Mouse (Mus musculus): ENCODE data around the gene Hist1h4d. TPM values are rescaled to one million over a fixed set of nuclear protein-coding genes. Genes with fewer than 3 reads are reported as not detected.
A peak's percentile ranks its signal among the peaks of the same experiment; 100 is the strongest.
"Not testable (repeated sequence)": the region's sequence is repeated elsewhere in the genome, so short reads cannot be mapped to it uniquely, and the experiment has no call there.

Gene Hist1h4d
- polyA plus RNA-seq, 2 experiments, result 8.6 to 152 TPM

DNA sequence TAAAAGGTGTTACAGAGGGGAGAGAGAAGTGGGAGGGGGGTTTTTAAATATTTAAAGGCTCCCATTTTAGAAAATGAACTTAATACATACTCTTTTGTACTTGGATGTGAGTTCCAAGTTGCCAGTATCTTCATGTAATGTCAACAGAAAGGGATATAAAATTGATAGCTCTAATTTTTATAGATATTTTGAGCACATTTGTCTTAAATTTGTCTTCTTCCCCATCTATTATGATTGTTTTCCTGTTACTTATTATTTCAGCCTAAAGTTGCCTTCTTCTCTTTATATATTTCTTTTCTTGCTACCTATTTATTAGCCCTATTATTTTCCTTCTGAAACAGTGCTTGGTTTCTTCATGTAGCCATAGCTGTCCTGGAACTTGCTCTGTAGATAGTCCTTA lies 28.4 kb upstream of the Hist1h4d start, which contains the start of gene Hist1h1d:
Gene Hist1h1d, plus strand, starts transcription at position 301 of the 400 bp plus-strand sequence.
- H3K4me2 ChIP-seq (ENCODE audit: low read depth), result peak within 1 kb of the TSS; percentile 79
- DNase-seq (ENCODE audit: low read depth in 3 of 3, low spot score in 3 of 3), result no peak
- H3K36me3 ChIP-seq (replicated peaks; ENCODE audit: control insufficient read depth, insufficient read depth, low read depth), result no peaks in the 10 kb centered on the region
- no peaks in the 10 kb centered on the region for H3K9me3 ChIP-seq (ENCODE audit: control insufficient read depth, low read length)
- H3K4me3 ChIP-seq (ENCODE audit: insufficient read depth in 1 of 2, low read depth in 2 of 2, low read length in 2 of 2), result no peak within 1 kb of the TSS
- no peak for TF ChIP-seq CTCF (IDR thresholded peaks at IDR 0.05; ENCODE audit: low read depth)
- no peaks in the 10 kb centered on the region for H3K27me3 ChIP-seq (ENCODE audit: control insufficient read depth, insufficient read depth, low read length)
- peaks cover 20 to 31% of the 10 kb centered on the region in 2 experiments for H3K4me1 ChIP-seq (replicated peaks; ENCODE audit: control insufficient read depth in 2 of 2, insufficient read depth in 2 of 2, low read length in 1 of 2)
- peak within 1 kb of the TSS; percentile 92 for H3K9ac ChIP-seq (replicated peaks)
- ATAC-seq (ENCODE audit: insufficient read depth), result no peak
- peak within 1 kb of the TSS; percentile 98 for H3K27ac ChIP-seq

DNA sequence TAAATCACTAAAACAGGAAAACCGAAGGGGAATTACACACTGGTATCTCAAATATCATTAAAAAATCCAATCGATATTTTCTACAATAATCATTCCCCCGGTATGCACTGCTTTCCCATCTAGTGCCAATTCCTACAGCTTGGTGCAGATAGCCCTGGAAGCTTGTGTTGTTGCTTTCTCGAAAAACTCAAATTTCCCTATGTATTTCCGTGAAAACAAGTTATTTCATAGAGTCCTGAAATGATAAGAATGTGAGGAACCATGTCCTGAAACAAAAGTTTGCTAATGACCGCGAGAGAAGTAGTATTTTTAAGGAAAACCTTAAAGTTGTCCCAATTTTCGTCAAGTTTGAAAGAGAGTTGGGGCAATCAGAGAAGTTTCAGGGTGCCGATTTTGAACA lies 27.0 kb upstream of the Hist1h4d start:
- no peaks in the 10 kb centered on the region for H3K36me3 ChIP-seq (replicated peaks; ENCODE audit: control insufficient read depth, insufficient read depth, low read depth)
- DNase-seq (ENCODE audit: low read depth in 3 of 3, low spot score in 3 of 3) (no peak), ATAC-seq (ENCODE audit: insufficient read depth) (no peak)
- H3K4me1 ChIP-seq (replicated peaks; ENCODE audit: control insufficient read depth in 2 of 2, insufficient read depth in 2 of 2, low read length in 1 of 2), result peaks cover 19 to 28% of the 10 kb centered on the region in 2 experiments
- H3K9me3 ChIP-seq (ENCODE audit: control insufficient read depth, low read length), result no peaks in the 10 kb centered on the region
- peak overlapping the region; percentile 92 for H3K9ac ChIP-seq (replicated peaks)
- WGBS (ENCODE audit: insufficient replicate concordance), result 13% methylated on average over 9 of the region's 9 CpGs
- H3K4me2 ChIP-seq (ENCODE audit: low read depth), result peak overlapping the region; percentile 79
- H3K27me3 ChIP-seq (ENCODE audit: control insufficient read depth, insufficient read depth, low read length), result no peaks in the 10 kb centered on the region
- TF ChIP-seq CTCF (IDR thresholded peaks at IDR 0.05; ENCODE audit: low read depth) (no peak), EP300 (IDR thresholded peaks at IDR 0.05; ENCODE audit: low read depth) (no peak)
- H3K27ac ChIP-seq, result peak overlapping the region; percentile 95
- H3K4me3 ChIP-seq (ENCODE audit: insufficient read depth in 1 of 2, low read depth in 2 of 2, low read length in 2 of 2), result peak overlapping the region in 1 of 2 experiments; percentile 63; a peak in 2 of 4 replicates

DNA sequence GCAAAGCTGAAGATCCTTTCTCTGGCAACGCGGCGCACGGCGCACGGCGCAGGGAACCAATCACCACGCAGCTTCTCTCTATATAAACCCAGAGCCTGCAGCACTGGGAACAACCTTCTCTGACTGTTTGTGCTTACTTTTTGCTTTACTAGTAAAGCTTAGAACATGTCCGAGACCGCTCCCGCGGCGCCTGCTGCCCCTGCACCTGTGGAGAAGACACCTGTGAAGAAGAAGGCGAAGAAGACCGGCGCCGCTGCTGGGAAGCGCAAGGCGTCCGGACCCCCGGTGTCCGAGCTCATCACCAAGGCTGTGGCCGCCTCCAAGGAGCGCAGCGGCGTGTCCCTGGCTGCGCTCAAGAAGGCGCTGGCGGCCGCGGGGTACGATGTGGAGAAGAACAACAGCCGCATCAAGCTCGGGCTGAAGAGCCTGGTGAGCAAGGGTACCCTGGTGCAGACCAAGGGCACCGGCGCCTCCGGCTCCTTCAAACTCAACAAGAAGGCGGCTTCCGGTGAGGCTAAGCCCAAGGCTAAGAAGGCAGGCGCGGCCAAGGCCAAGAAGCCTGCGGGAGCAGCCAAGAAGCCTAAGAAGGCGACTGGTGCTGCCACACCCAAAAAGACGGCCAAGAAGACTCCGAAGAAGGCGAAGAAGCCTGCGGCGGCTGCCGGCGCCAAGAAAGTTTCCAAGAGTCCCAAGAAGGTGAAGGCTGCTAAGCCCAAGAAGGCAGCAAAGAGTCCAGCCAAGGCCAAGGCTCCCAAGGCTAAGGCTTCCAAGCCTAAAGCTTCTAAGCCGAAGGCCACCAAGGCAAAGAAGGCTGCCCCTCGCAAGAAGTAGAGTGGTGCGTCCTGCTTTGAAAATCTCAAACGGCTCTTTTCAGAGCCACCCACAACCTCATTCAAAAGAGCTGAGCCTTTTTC lies 26.2 kb upstream of the Hist1h4d start:
- under 1% methylated on average over 54 of the region's 54 CpGs for WGBS (ENCODE audit: insufficient replicate concordance)
- TF ChIP-seq EP300 (IDR thresholded peaks at IDR 0.05; ENCODE audit: low read depth) (peak; percentile 79), CTCF (IDR thresholded peaks at IDR 0.05; ENCODE audit: low read depth) (no peak)
- Histone ChIP-seq H3K4me3 (ENCODE audit: insufficient read depth in 1 of 2, low read depth in 2 of 2, low read length in 2 of 2) (peak overlapping the region; percentile 63 to 83), H3K9me3 (ENCODE audit: control insufficient read depth, low read length) (no peaks in the 10 kb centered on the region), H3K27me3 (ENCODE audit: control insufficient read depth, insufficient read depth, low read length) (no peaks in the 10 kb centered on the region), H3K4me2 (ENCODE audit: low read depth) (peak overlapping the region; percentile 79), H3K36me3 (replicated peaks; ENCODE audit: control insufficient read depth, insufficient read depth, low read depth) (no peaks in the 10 kb centered on the region), H3K27ac (peak overlapping the region; percentile 95), H3K4me1 (replicated peaks; ENCODE audit: control insufficient read depth in 2 of 2, insufficient read depth in 2 of 2, low read length in 1 of 2) (peaks cover 16 to 28% of the 10 kb centered on the region in 2 experiments), H3K9ac (replicated peaks) (peak overlapping the region; percentile 92)
- DNase-seq (ENCODE audit: low read depth in 3 of 3, low spot score in 3 of 3) (peak; percentile 86 to 91 (median 87)), ATAC-seq (ENCODE audit: insufficient read depth) (peak; percentile 72)

DNA sequence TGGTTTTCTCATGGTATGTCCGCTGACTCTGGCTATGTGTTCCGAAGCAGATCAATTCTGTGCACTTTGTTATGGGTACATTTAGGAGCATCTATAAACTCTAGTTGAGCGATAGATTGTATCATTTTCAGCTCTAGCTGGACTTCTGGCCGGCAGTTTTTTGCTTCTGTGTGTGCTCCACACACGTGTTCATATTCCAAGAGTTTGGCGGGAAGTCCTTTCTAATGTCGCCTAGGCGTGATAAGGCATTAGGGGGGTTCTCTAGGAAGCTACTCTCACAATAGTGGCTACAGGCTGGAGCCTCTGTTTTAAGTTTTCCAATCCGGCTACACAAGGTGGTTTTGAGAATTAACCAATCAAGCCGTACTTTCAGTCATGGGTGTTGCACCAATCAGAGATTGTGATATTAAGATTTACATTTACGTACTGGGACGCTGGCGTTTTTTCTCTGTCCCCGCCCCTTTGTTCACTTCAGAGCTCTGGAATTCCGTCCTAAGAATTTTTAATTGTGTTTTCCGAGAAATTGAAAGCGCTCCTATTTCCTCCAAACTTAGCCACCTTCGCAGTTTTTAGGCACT lies 25.5 kb upstream of the Hist1h4d start:
- ATAC-seq (ENCODE audit: insufficient read depth), result peak; percentile 51
- TF ChIP-seq EP300 (IDR thresholded peaks at IDR 0.05; ENCODE audit: low read depth) (no peak; the same call in 1 of the 2 replicates), CTCF (IDR thresholded peaks at IDR 0.05; ENCODE audit: low read depth) (no peak)

DNA sequence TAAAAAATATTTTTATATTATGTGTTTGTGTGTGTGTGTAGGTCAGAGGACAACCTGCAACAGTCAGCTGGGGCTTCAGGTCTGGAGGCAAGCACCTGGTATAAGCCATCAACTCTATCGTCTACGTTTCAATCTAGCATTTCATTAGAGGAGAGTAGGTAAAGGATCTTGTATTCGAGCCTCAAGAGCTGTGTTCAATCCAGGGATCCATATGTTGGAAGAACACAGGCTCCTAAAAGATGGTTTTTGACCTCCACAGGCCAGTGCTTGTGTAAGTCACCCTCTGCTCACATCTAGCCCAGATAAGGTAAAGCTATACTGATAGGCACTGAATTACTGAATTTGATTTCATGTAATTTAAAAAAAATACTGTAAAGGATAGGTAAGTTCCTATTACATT lies 24.5 kb upstream of the Hist1h4d start:
- no peak for TF ChIP-seq CTCF (IDR thresholded peaks at IDR 0.05; ENCODE audit: low read depth)
- no peak for TF ChIP-seq EP300 (IDR thresholded peaks at IDR 0.05; ENCODE audit: low read depth)
- DNase-seq (ENCODE audit: low read depth in 3 of 3, low spot score in 3 of 3) (no peak), ATAC-seq (ENCODE audit: insufficient read depth) (no peak)
- Histone ChIP-seq H3K27me3 (ENCODE audit: control insufficient read depth, insufficient read depth, low read length) (no peaks in the 10 kb centered on the region), H3K27ac (peak overlapping the region; percentile 95), H3K9me3 (ENCODE audit: control insufficient read depth, low read length) (no peaks in the 10 kb centered on the region), H3K9ac (replicated peaks) (peak overlapping the region; percentile 92), H3K4me1 (replicated peaks; ENCODE audit: control insufficient read depth in 2 of 2, insufficient read depth in 2 of 2, low read length in 1 of 2) (peaks cover 20 to 24% of the 10 kb centered on the region in 2 experiments), H3K4me3 (ENCODE audit: insufficient read depth in 1 of 2, low read depth in 2 of 2, low read length in 2 of 2) (peak overlapping the region; percentile 54 to 63), H3K36me3 (replicated peaks; ENCODE audit: control insufficient read depth, insufficient read depth, low read depth) (no peaks in the 10 kb centered on the region), H3K4me2 (ENCODE audit: low read depth) (peak overlapping the region; percentile 79)
- WGBS (ENCODE audit: insufficient replicate concordance), result 63% methylated on average over 3 of the region's 3 CpGs

More for the DNA sequence above, 25.5 kb upstream of the Hist1h4d start:
- H3K4me3 ChIP-seq (ENCODE audit: insufficient read depth in 1 of 2, low read depth in 2 of 2, low read length in 2 of 2), result peak overlapping the region; percentile 63 to 83
- peak overlapping the region; percentile 79 for H3K4me2 ChIP-seq (ENCODE audit: low read depth)
- under 1% methylated on average over 18 of the region's 18 CpGs for WGBS (ENCODE audit: insufficient replicate concordance)
- H3K27me3 ChIP-seq (ENCODE audit: control insufficient read depth, insufficient read depth, low read length), result no peaks in the 10 kb centered on the region
- peak; percentile 86 to 94 (median 88) for DNase-seq (ENCODE audit: low read depth in 3 of 3, low spot score in 3 of 3)
- H3K9ac ChIP-seq (replicated peaks), result peak overlapping the region; percentile 92
- no peaks in the 10 kb centered on the region for H3K9me3 ChIP-seq (ENCODE audit: control insufficient read depth, low read length)
- H3K27ac ChIP-seq, result peak overlapping the region; percentile 95
- H3K4me1 ChIP-seq (replicated peaks; ENCODE audit: control insufficient read depth in 2 of 2, insufficient read depth in 2 of 2, low read length in 1 of 2), result peaks cover 21 to 27% of the 10 kb centered on the region in 2 experiments
- no peaks in the 10 kb centered on the region for H3K36me3 ChIP-seq (replicated peaks; ENCODE audit: control insufficient read depth, insufficient read depth, low read depth)

DNA sequence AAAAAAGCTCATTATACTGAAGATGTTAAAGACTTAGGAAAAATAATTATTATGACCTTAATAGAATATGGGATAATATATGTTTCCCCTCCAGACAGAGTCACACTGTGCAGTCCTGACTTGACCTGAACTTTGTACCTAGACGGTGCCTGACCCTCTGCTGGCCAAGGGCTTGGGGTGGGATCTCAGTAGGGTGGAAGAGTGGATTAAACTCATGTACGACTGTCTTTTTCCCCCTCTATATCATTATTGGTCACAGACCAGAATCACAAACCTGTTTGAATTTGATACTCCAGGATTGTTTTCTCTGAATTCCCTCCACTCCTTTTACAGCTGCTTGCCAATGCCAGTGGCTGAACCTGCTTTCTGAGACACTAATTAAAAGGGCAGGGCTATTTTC lies 20.7 kb upstream of the Hist1h4d start:
- Histone ChIP-seq H3K9ac (replicated peaks) (peak overlapping the region; percentile 62), H3K4me1 (replicated peaks; ENCODE audit: control insufficient read depth in 2 of 2, insufficient read depth in 2 of 2, low read length in 1 of 2) (peaks cover 24 to 27% of the 10 kb centered on the region in 2 experiments), H3K4me3 (ENCODE audit: insufficient read depth in 1 of 2, low read depth in 2 of 2, low read length in 2 of 2) (peak overlapping the region; percentile 32 to 38; a peak in 3 of 4 replicates), H3K4me2 (ENCODE audit: low read depth) (peak overlapping the region; percentile 66), H3K27ac (peak overlapping the region; percentile 89)
- H3K9me3 ChIP-seq (ENCODE audit: control insufficient read depth, low read length); H3K27me3 ChIP-seq (ENCODE audit: control insufficient read depth, insufficient read depth, low read length); ATAC-seq (ENCODE audit: insufficient read depth); DNase-seq (ENCODE audit: low read depth in 3 of 3, low spot score in 3 of 3); H3K36me3 ChIP-seq (replicated peaks; ENCODE audit: control insufficient read depth, insufficient read depth, low read depth): not testable (repeated sequence)
- WGBS (ENCODE audit: insufficient replicate concordance), result 26% methylated on average over 2 of the region's 2 CpGs

DNA sequence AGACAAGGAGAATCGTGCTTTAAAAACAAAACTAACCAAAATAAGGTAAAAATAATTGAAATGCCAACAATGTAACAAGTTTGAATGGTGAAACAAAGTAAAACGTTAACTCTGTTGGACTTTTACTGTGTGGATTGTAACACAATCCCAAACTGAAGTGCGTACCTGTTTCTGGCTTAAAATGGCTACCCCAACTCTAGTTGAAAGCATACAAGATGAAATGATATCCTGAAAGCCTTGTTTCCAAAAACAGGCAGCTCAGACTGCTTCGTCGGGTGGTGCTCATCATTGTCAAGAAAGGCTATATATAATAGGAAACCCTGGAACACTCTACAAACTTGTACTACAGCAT lies 19.9 kb upstream of the Hist1h4d start:
- not testable (repeated sequence) for ATAC-seq (ENCODE audit: insufficient read depth)
- WGBS (ENCODE audit: insufficient replicate concordance), result 0% methylated on average over 2 of the region's 5 CpGs

More for the DNA sequence above, 19.9 kb upstream of the Hist1h4d start:
- H3K9me3 ChIP-seq (ENCODE audit: control insufficient read depth, low read length); H3K27me3 ChIP-seq (ENCODE audit: control insufficient read depth, insufficient read depth, low read length); H3K36me3 ChIP-seq (replicated peaks; ENCODE audit: control insufficient read depth, insufficient read depth, low read depth); DNase-seq (ENCODE audit: low read depth in 3 of 3, low spot score in 3 of 3): not testable (repeated sequence)
- Histone ChIP-seq H3K4me1 (replicated peaks; ENCODE audit: control insufficient read depth in 2 of 2, insufficient read depth in 2 of 2, low read length in 1 of 2) (peaks cover 24 to 28% of the 10 kb centered on the region in 2 experiments), H3K9ac (replicated peaks) (peak overlapping the region; percentile 81), H3K27ac (peak overlapping the region; percentile 92), H3K4me2 (ENCODE audit: low read depth) (peak overlapping the region; percentile 69), H3K4me3 (ENCODE audit: insufficient read depth in 1 of 2, low read depth in 2 of 2, low read length in 2 of 2) (peak overlapping the region; percentile 38 to 54)

Data from liver, embryonic 14.5 days (tissue).